Mouse (Mus musculus): ENCODE measurements around the gene Mboat2. TPM values are rescaled to one million over a fixed set of nuclear protein-coding genes. Genes with fewer than 3 reads are reported as not detected.

Mboat2 gene
- polyA plus RNA-seq, 1 experiment from 2014 or later, result 2.8 TPM

GRCm38 (mm10) chr12:24830086-24830485 lies 593 bp upstream of the Mboat2 start:
- no peak overlapping the region for H3K4me3 ChIP-seq (ENCODE audit: low read depth, low read length)
- H3K4me1 ChIP-seq (ENCODE audit: control insufficient read depth, low read depth, low read length), result peaks cover 14% of the 10 kb centered on the region
- no peak overlapping the region for H3K4me2 ChIP-seq (ENCODE audit: low read depth, low read length)
- no peak overlapping the region for H3K9ac ChIP-seq (ENCODE audit: low read depth, low read length)
- H3K36me3 ChIP-seq (ENCODE audit: control insufficient read depth, insufficient read depth), result no peaks in the 10 kb centered on the region
- no peak for ATAC-seq (ENCODE audit: low read depth)
- no peaks in the 10 kb centered on the region for H3K9me3 ChIP-seq (replicated peaks; ENCODE audit: control insufficient read depth, low read length)
- H3K27me3 ChIP-seq (ENCODE audit: control insufficient read depth, insufficient read depth, low read depth, low read length), result peaks cover 17% of the 10 kb centered on the region
- H3K27ac ChIP-seq (ENCODE audit: low read length), result no peak overlapping the region
- WGBS (ENCODE audit: insufficient replicate concordance), result 93% methylated on average over 1 of the region's 1 CpGs

GRCm38 (mm10) chr12:24831153-24831963 lies 679 bp downstream of the Mboat2 start:
- ATAC-seq (ENCODE audit: low read depth), result peak; percentile 86
- Histone ChIP-seq H3K4me2 (ENCODE audit: low read depth, low read length) (peak overlapping the region; percentile 100), H3K27me3 (ENCODE audit: control insufficient read depth, insufficient read depth, low read depth, low read length) (peaks cover 17% of the 10 kb centered on the region), H3K36me3 (ENCODE audit: control insufficient read depth, insufficient read depth) (no peaks in the 10 kb centered on the region), H3K9me3 (replicated peaks; ENCODE audit: control insufficient read depth, low read length) (no peaks in the 10 kb centered on the region), H3K4me3 (ENCODE audit: low read depth, low read length) (peak overlapping the region; percentile 83), H3K27ac (ENCODE audit: low read length) (no peak overlapping the region; the same call in 1 of the 2 replicates), H3K4me1 (ENCODE audit: control insufficient read depth, low read depth, low read length) (peaks cover 14% of the 10 kb centered on the region), H3K9ac (ENCODE audit: low read depth, low read length) (peak overlapping the region; percentile 72)
- WGBS (ENCODE audit: insufficient replicate concordance), result under 1% methylated on average over 82 of the region's 95 CpGs

GRCm38 (mm10) chr12:24831964-24832427 lies 1.3 kb downstream of the Mboat2 start:
- no peak for ATAC-seq (ENCODE audit: low read depth)
- peak overlapping the region; percentile 83 for H3K4me3 ChIP-seq (ENCODE audit: low read depth, low read length)
- H3K27me3 ChIP-seq (ENCODE audit: control insufficient read depth, insufficient read depth, low read depth, low read length), result peaks cover 17% of the 10 kb centered on the region
- H3K36me3 ChIP-seq (ENCODE audit: control insufficient read depth, insufficient read depth), result no peaks in the 10 kb centered on the region
- no peak overlapping the region for H3K27ac ChIP-seq (ENCODE audit: low read length)
- peak overlapping the region; percentile 72 for H3K9ac ChIP-seq (ENCODE audit: low read depth, low read length)
- WGBS (ENCODE audit: insufficient replicate concordance), result under 1% methylated on average over 32 of the region's 32 CpGs
- H3K9me3 ChIP-seq (replicated peaks; ENCODE audit: control insufficient read depth, low read length), result no peaks in the 10 kb centered on the region
- H3K4me2 ChIP-seq (ENCODE audit: low read depth, low read length), result peak overlapping the region; percentile 100
- peaks cover 14% of the 10 kb centered on the region for H3K4me1 ChIP-seq (ENCODE audit: control insufficient read depth, low read depth, low read length)

GRCm38 (mm10) chr12:24832438-24832837 lies 1.8 kb downstream of the Mboat2 start:
- H3K4me2 ChIP-seq (ENCODE audit: low read depth, low read length), result peak overlapping the region; percentile 100
- H3K4me1 ChIP-seq (ENCODE audit: control insufficient read depth, low read depth, low read length), result peaks cover 14% of the 10 kb centered on the region
- H3K9ac ChIP-seq (ENCODE audit: low read depth, low read length), result no peak overlapping the region
- no peak for ATAC-seq (ENCODE audit: low read depth)
- no peaks in the 10 kb centered on the region for H3K9me3 ChIP-seq (replicated peaks; ENCODE audit: control insufficient read depth, low read length)
- WGBS (ENCODE audit: insufficient replicate concordance), result 41% methylated on average over 2 of the region's 2 CpGs
- no peak overlapping the region for H3K27ac ChIP-seq (ENCODE audit: low read length)
- H3K4me3 ChIP-seq (ENCODE audit: low read depth, low read length), result peak overlapping the region; percentile 83
- peaks cover 17% of the 10 kb centered on the region for H3K27me3 ChIP-seq (ENCODE audit: control insufficient read depth, insufficient read depth, low read depth, low read length)
- no peaks in the 10 kb centered on the region for H3K36me3 ChIP-seq (ENCODE audit: control insufficient read depth, insufficient read depth)

DNA sequence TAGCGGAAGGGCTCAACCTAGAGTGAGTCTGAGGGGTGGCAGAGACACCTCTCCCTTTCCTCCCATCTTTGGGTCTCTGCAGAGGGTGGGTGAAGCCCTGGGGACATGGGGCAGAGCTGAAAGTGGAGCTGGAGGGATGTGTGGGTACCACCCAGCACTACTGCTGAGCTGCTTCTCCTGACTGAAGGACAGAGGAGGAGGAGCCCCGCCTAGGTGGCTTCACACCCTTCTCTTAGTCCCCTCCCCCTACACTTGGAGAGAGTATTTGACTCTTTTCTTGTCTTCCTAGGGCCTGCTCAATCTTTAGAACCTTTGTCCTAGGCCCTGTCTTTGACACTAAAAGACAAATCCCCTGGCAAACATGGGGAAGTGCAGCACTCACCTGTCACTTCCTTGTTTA lies 7.3 kb downstream of the Mboat2 start:
- H3K36me3 ChIP-seq (ENCODE audit: control insufficient read depth, insufficient read depth), result no peaks in the 10 kb centered on the region
- no peaks in the 10 kb centered on the region for H3K9me3 ChIP-seq (replicated peaks; ENCODE audit: control insufficient read depth, low read length)
- no peak overlapping the region for H3K27ac ChIP-seq (ENCODE audit: low read length)
- no peak overlapping the region for H3K4me2 ChIP-seq (ENCODE audit: low read depth, low read length)
- H3K27me3 ChIP-seq (ENCODE audit: control insufficient read depth, insufficient read depth, low read depth, low read length), result peaks cover under 1% of the 10 kb centered on the region; the same call in 1 of the 2 replicates
- 0 out of 2 replicates have a peak, but pooled peaks have one; percentile 19 for ATAC-seq (ENCODE audit: low read depth)
- no peak overlapping the region for H3K4me3 ChIP-seq (ENCODE audit: low read depth, low read length)
- peaks cover 6% of the 10 kb centered on the region for H3K4me1 ChIP-seq (ENCODE audit: control insufficient read depth, low read depth, low read length)
- no peak overlapping the region for H3K9ac ChIP-seq (ENCODE audit: low read depth, low read length)
- WGBS (ENCODE audit: insufficient replicate concordance), result 72% methylated on average over 2 of the region's 2 CpGs

DNA sequence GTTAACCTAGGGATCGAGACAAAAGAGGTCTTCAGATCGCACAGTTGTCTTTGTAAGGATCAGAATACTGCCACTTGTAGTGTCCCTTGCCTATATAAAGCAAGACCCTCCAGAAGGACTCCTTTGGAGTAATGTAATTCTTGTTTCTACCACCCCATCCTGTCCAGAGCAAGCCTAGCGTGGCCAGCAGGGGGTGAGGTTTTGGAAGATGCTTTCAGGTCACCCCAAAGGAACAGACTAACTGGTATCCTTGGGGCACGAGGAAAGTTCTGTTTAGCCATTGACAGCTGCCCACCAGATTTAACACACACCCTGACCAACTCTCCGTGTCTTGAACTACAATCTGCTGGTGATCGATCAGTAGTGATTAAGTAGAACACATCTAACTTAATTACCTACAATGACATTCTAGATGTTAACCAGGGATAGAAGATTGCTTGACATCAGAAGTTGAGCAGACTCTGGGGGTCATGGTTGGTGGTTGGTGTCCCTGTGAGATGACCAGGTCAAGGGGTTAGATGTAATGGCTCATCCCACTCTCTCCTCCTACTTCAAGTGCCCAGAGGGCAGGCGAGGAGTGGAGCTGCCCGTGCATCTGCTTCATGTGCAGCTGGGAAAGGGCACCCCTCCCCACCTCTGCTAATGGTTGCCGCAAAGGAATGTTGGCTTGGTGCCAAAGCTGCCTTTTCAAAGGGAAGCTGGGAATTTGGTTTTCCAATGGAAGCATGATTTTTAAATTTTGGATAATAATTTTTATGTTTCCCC lies 10.6 kb downstream of the Mboat2 start:
- H3K4me3 ChIP-seq (ENCODE audit: low read depth, low read length), result no peak overlapping the region
- WGBS (ENCODE audit: insufficient replicate concordance), result 68% methylated on average over 9 of the region's 9 CpGs
- no peak for ATAC-seq (ENCODE audit: low read depth)
- H3K4me1 ChIP-seq (ENCODE audit: control insufficient read depth, low read depth, low read length), result peaks cover 11% of the 10 kb centered on the region
- no peaks in the 10 kb centered on the region for H3K27me3 ChIP-seq (ENCODE audit: control insufficient read depth, insufficient read depth, low read depth, low read length)
- H3K36me3 ChIP-seq (ENCODE audit: control insufficient read depth, insufficient read depth), result no peaks in the 10 kb centered on the region
- H3K9me3 ChIP-seq (replicated peaks; ENCODE audit: control insufficient read depth, low read length), result no peaks in the 10 kb centered on the region
- H3K9ac ChIP-seq (ENCODE audit: low read depth, low read length), result no peak overlapping the region
- no peak overlapping the region for H3K4me2 ChIP-seq (ENCODE audit: low read depth, low read length)
- no peak overlapping the region for H3K27ac ChIP-seq (ENCODE audit: low read length)

GRCm38 (mm10) chr12:24842299-24842910 lies 11.7 kb downstream of the Mboat2 start:
- ATAC-seq (ENCODE audit: low read depth), result no peak
- peaks cover 11% of the 10 kb centered on the region for H3K4me1 ChIP-seq (ENCODE audit: control insufficient read depth, low read depth, low read length)
- 76% methylated on average over 11 of the region's 11 CpGs for WGBS (ENCODE audit: insufficient replicate concordance)

GRCm38 (mm10) chr12:24843395-24844072 lies 12.9 kb downstream of the Mboat2 start:
- Histone ChIP-seq H3K27ac (ENCODE audit: low read length) (no peak overlapping the region), H3K9ac (ENCODE audit: low read depth, low read length) (no peak overlapping the region), H3K27me3 (ENCODE audit: control insufficient read depth, insufficient read depth, low read depth, low read length) (no peaks in the 10 kb centered on the region), H3K4me1 (ENCODE audit: control insufficient read depth, low read depth, low read length) (peaks cover 5% of the 10 kb centered on the region), H3K9me3 (replicated peaks; ENCODE audit: control insufficient read depth, low read length) (no peaks in the 10 kb centered on the region), H3K4me3 (ENCODE audit: low read depth, low read length) (no peak overlapping the region), H3K4me2 (ENCODE audit: low read depth, low read length) (no peak overlapping the region), H3K36me3 (ENCODE audit: control insufficient read depth, insufficient read depth) (no peaks in the 10 kb centered on the region)
- ATAC-seq (ENCODE audit: low read depth), result no peak
- 44% methylated on average over 7 of the region's 7 CpGs for WGBS (ENCODE audit: insufficient replicate concordance)

More at GRCm38 (mm10) chr12:24842299-24842910, 11.7 kb downstream of the Mboat2 start:
- Histone ChIP-seq H3K9me3 (replicated peaks; ENCODE audit: control insufficient read depth, low read length) (no peaks in the 10 kb centered on the region), H3K4me2 (ENCODE audit: low read depth, low read length) (no peak overlapping the region), H3K27ac (ENCODE audit: low read length) (no peak overlapping the region), H3K36me3 (ENCODE audit: control insufficient read depth, insufficient read depth) (no peaks in the 10 kb centered on the region), H3K4me3 (ENCODE audit: low read depth, low read length) (no peak overlapping the region), H3K9ac (ENCODE audit: low read depth, low read length) (no peak overlapping the region), H3K27me3 (ENCODE audit: control insufficient read depth, insufficient read depth, low read depth, low read length) (no peaks in the 10 kb centered on the region)
